Mouse (Mus musculus) cerebellum, adult 9-11 months (tissue): Measurements from ENCODE around the gene Rab5c.
A peak's percentile ranks its signal among the peaks of the same experiment; 100 is the strongest.

Source experiments
- DNase-seq: peaks from one replicate; pipeline ENCODE4 v3.0.0; 2022

Gene Rab5c

DNA sequence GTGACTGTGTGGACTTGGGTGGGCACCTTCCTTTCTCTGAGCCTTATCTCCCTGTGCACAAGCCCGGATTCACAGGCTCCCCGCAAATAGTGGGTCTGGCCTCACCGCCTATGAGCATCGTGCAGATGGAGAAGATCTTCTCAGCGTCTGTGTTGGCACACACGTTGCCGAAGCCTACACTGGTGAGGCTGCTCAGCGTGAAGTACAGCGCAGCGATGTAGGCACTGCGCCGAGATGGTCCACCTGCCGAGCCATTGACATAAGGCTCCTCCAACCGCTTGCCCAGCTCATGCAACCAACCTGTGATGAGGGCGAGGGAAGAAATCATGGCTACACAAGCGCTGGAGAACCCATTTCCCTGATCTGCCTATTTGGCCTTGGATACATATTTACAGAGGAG, 12.1 kb upstream of the Rab5c start:
- no peak for DNase-seq

DNA sequence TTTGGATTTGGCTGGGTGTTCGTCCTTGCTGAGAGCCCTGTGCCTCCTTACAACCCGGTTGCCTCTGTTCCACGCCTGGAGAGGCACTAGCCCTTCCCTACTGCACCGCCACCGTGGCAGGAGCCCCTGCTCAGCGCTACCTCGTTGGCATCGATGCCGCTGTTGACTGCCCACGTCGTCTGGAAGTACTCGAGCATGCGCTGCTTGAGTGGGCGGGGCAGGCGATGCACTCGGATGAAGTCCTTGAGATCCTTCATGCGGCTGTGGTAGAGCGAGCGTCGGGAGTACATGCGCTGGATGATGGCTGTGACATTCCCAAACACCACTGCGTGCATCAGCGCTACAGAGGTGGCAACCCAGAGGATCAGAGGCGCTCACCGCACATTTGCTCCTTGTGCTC, 11.5 kb upstream of the Rab5c start:
- no peak for DNase-seq

DNA sequence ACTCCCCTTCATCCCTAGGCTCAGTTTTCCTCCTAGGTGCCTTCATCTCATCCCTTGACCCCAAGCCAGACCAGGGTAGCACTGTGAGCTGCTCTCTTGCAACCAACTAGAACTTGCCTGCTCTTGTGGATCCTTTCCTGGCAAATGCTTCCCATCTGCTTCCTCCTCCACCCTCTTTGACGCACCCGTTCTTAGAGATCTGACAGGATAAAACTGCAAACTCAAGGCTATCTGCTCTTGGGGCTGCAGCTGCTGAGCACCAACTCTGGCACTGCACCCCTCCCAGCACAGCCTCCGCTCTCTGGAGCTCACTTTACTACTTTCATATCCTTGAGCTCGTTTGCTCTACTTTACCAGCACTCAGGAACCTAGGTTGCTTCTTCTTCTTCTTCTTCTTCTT, 10.6 kb upstream of the Rab5c start:
- no peak for DNase-seq

DNA sequence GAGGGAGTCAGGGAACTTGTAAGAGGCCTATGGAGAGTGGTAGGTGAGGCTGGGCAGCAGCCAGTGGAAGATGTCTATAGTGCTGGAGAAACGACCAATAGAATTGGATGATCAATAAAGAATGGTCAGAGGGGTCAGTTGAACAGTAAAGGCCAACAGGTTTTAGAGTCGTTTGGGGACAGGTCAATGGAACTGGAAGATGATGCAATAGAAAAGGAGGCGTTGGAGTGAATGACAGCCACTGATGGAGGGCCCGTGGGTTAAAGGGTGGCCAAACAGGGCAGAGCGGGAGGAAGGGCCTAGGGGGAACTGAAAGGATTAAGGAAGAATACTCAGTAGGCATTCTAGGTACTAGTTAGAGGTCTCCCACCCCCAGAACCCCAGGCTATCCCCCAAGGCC, 9.1 kb upstream of the Rab5c start:
- no peak for DNase-seq

DNA sequence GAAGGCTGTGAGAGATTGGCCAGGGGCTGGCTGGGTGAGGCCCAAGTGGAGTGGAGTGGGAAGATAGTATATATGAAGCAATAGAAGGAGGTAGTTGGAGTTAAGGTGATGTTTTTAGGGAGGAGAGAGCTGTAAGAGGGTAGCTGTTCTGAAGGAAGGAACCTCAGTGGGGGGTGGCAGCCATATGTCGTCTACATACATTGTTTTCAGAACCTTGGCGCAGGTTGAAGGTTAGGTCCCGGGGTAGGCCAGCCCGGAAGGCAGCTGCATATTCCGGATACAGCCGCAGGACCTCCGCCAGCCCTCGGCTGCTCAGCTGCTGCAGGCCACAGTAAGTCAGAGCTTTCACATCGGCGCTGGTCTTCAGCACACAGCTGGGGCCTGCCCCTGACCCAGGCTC, 8.5 kb upstream of the Rab5c start:
- no peak for DNase-seq

DNA sequence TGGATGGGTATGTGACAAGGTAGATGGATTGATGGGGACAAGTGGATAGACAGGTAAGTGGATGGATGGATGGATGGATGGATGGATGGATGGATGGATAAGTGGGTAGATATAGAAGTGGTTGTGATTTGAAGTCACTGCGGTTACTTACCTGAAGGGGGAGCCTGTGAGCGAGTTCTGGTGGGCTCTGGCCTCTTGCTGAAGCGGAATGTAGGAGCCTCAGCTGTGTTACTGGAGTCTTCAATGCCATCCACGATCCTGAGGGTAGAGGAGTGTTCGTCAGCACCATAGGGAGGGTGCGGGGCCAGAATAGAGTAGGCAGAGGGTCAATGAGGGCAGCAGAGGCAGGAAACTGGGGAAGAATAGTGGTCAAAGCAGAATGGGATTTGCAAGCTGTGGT, 7.1 kb upstream of the Rab5c start:
- DNase-seq, result peak; percentile 62

DNA sequence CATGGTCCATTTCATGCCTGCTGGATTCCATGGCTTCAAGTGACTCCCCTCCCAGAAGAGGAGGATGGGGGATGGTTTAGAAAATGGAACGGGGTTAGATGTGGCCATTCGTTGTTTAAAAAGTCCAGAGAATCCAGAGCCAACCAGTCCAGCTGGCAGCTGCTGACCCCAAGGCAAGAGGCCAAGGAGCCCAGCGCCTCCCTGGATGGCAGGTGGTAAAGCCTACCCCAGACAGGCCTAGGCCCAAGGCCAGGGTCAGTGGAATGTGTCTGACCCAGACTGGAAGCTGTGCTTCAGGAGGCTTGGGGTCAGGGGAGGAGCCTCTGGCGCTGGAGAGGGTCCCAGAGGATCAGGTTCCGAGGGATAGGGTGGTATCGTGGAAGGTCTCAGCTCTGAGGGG, 3.3 kb upstream of the Rab5c start:
- DNase-seq, result peak; percentile 59

DNA sequence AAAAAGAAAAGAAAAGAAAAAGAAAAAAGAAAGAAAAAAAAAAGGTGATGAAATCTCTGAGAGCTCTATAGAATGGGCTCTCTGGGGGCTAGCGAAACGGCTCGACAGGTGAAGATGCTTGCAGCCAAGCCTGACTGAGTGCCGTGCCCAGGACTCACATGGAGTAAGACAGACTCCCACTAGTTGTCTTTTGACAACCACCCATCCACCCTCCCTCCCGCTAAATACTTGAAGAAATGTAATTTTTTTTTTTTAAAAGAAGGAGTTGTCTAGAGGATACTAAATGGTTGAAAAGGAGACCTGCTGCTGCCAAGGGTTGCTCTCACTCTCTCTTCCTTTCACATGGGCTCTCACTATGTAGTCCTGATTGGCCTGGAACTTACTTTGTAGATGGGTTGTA, 734 bp upstream of the Rab5c start:
- DNase-seq, result peak; percentile 55

DNA sequence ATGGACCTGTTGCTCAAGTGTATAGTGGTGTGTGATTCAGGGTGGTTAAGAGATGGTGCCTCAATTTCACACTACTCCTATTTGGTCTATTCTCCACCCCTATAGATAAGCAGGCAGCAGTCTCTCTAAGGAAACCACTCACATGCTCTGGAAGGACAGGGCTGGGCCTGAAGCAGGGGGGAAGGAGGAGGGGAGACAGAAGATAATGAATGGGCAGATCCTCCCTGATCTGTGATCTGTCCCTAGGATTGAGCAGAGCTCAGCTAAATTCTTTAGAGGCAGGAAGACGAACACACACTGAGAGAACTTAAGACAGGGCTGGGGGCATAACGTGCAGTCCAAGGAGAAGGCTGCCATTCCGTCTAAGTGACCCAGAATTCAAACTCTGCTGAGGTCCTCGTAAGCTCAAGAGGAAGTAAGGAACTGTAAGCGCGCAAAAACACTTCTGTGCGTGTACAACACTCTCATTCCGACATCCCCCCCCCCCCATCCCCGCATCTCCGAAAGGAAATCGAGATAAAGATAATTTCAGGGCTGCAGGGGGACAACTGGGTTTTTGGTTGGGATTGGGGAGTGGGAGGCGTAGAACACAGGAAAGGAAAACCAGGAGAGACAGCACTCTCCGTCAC, 796 bp downstream of the Rab5c start:
- no peak for DNase-seq

DNA sequence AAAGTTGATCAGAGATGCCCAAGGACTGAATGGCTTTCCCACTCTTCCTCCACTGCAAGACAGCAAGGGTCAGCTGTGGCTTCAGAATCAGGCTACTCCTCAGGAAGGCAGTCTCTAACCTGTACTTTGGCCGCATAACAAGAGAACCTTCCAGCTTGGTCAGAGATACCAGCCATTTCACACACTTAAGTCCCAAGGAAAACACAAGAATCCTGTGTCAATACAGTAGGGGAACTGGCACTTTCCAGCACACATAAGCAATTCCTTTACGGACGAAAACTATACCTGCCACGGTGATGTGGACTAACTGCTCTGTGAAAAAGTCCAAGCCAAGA, 1.3 kb downstream of the Rab5c start:
- DNase-seq, result no peak

DNA sequence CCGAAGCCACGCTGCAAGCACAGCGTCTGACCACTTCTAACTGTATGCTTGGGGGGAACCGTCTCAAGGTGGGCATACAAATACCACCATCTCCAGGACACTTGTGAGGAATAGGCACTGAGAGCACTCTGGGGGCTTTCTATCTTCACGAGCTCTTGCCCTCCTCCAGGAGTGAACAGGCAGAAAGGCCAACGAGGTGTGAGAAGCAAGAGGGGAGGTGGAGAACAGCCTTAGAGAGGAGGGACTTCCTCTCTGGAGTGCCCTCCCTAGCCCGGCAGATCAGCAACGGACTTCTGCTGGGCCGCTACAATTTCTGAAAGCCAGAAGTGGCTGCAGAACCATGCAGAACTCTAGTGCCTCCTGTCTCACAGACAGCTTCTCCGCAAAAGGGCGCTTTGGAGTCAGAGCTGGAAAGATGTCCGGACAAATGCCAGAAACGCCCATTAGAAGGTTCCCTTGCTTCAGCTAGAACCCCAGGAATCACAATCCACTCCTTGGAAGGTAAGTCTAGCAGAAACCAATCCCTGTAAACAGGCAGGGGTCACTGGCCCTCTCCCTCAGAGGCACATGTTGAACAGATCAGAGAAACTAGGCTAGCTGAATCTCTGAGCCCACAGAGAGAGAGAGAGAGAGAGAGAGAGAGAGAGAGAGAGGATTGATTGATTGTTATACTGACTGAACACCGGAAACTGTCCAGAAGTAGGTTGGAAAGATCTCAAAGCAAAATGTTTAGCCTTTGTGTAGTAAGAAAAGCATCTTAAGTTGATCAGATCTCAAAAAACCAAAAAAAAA, 1.9 kb downstream of the Rab5c start:
- DNase-seq, result no peak

DNA sequence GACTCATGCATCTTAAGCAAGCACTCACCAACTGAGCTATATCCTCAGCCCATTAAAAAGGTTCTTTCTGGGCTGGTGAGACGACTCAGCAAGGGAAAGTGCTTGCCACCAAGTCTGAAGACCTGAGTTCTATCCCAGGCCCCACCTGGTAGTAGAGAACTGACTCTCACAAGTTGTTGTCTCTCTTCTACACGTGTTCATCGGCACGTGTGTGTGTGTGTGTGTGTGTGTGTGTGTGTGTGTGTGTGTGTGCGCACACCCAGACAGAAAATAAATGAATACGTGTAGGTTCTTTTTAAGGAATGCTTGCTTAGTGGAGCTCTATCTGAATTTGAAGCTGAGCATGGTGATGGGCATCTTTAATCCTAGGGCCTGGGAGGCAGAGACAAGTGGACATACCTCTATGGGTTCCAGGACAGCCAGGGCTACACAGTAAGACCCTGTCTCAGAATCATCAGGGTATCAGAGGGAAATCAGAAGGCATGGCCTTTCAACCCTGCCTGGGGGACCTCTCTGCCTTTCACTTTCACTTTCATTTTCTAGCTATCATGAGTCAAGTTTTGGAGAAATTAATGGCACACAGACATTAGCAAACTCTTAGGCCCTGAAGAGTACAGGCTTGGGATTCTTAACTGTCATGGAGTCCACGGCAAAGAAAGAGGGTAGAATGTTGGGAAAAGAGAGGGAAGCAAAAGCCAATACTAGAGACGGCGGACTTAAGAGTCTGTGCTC, 2.7 kb downstream of the Rab5c start:
- no peak for DNase-seq

DNA sequence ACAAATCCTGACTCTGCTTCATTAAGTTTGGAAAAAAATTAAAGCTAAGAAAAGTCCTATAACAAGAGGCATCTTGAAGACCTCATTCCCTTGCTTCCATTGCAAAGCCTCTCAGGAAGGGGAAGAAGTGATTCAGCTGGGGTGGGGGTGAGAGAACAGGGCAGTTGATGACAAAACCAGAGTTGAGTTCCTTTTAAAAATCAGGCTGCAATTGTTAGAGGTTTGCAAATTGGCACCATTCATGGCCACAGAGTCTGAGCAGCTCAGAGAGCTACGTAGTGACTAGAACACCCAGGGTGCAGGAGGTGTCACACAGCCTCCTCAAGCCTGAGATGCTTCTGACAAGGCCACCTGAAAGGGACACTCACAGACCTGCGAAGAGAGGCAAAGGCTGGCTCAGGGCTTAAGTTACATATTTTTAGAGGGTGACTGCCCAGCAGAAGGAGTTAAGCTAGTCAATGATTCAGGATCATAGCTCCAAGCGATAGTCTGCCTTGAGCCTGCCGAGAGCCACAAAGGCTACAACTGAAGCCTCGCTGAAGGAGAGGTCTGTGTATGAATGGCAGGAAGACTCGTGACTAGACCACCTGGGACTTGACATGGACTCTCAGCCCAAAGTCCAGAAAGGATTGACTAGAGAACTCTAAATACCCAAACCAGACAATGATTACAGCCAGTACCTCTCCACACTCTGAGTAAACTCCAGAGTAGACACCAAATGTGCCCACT, 7.4 kb downstream of the Rab5c start:
- no peak for DNase-seq

DNA sequence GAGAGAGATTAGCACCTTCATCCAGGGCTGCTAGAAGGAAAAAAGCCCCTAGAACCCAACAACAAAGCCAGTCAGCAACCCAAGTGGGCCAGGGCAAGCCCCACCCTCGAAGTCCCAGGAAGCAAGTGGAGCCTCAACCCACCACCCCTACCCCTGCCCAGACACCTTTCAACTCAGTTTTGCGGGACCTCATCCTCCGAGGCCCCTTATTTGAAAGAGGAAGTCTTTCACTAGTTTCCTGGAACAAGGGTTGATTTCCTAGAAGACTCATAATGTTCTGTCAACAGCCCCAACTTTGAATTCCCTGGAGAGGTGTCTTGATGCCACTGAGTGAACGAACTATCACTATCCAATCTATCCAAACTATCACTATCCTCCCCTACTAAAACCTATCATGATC, 8.0 kb downstream of the Rab5c start:
- DNase-seq, result no peak

DNA sequence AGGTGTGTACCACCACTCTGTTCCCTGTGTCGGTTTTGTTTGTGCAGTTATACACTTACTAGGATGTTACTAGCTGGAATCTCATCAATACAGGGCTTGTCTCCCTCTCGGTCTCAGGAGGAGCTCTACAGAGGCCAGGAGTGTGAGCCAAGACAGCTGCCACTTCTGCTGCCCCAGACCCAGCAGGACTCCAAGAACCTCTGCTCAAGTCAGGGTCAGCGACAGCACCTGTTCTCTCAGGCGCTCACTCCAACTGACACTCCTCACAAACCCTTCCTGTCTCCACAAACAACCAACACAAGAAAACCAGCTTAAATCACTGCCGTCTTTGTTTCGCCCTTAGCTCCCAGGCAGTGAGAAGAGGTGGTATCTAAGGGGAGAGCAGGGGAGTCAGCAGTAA, 9.4 kb downstream of the Rab5c start:
- DNase-seq, result no peak

DNA sequence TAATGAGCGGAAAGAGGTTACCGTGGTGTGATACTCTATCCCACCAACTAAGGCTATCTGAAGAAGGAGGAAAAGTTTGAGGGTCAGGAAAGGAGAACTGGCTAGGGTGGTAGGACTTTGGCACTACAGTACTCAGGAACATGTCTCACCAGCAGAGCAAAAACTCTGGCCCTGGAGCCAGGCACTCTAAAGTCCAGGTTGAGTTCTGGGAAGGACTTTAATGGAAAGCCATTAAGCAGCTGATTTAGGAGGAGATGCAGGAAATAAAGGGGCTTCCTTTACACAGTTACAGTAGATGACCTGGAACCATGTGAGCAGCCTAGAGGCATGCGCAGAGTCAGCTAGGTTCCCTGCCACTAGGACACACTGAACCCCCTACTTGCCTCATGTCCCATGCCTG, 10.8 kb downstream of the Rab5c start:
- no peak for DNase-seq

DNA sequence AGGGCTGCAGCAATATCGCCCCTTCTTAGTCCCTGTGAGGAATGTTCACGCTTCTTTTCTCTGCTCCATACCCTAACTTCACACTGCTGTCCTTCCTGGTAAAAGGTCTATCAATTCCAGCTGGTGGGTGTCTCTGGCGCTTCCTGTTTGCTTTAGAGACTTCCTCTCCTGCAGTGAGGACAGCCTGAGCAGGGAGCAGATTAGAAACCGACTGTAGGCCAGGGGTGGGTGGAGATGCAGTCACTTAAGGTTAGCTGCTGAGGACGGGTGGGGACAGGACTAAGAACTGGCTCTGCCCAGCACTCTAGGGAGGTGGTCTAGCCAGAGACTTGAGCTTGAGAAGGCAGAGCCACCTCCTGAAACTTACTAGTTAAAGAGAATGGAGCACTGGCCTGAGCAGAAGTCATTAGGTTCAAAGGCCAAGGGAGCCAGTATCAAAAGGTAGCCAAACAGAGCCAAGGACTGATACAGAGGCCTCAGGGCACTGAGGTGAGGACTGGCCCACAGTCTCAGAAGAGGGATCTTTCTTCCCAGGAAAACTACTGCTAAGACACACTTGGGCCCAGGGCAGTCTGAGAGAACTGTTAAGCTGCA, 13.0 kb downstream of the Rab5c start:
- no peak for DNase-seq

DNA sequence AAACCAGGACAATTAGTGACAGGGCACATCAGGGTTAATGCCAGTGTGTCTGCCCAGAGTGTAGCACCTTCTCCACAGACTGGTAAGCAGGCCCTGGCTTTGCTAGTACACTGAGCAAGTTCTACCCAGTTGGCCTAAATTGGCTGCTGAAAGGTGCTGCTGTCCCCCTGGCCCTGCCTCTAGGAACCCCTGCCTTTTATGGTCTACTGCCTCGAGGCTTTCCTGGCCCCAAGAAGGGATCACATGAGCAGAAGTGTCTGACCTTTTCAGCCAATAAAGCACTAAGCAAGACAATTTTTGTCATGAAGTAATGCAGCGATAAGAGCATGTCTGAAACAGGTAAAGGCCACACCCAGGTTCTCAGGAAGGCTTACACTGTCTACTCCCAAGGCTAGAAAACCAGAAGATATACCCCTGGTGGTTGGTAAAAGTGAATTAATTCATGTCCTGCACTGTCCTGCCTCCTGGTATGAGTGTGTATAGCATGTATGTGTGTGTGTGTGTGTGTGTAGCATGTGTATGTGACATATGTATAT, 15.5 kb downstream of the Rab5c start:
- DNase-seq, result no peak

DNA sequence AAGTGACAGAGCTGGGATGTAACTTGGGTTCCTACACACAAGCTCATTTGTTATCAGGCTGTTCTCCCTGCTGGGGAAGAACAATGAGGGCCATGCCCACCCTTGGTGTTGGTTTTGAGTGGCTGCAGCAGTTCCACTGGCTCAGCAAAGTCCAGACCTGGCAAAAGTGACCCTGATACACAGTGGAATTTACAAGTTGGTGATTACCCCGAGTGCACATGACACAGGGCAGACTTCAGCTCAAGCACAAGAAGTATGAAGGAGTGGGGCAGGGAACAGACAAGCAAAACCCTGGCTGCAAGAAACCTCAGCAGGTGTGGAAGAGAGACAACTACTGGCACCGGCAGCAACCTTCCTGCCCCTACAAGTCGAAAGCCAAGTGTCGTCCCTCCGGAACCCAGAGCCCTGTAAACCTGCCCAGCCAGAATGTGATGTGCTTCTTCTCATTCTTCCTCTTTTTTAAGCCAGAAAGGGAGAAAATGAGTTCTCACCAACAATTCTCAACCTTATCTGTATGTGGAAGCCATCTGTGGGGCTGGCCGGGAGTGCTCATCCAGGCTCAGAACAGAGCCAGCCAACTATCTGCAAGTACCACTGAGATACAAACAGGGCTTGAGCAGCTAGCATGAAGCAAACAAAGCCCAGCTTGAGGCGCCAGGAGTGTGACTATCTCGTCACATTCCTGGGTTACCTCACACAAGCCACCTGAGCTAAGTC, 16.1 kb downstream of the Rab5c start:
- no peak for DNase-seq

DNA sequence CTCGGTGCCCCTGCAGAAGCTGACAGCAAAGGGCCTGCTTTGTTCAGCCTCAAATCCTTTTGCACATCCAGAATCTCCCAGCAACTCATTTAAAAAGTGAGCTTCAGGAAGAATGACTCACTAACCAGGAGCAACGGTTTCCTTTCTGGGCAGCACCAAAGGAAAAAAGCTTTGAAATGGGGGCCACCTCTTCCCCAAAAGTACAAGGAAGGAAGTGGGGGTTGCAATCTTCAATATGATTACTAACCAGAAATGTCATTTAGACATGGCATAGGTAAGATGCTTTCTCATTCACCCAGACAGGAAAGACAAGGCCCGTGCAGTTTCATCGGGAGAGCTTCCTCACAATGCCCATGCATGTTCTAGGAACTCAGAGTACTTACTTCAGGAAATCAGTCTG, 16.8 kb downstream of the Rab5c start:
- no peak for DNase-seq

DNA sequence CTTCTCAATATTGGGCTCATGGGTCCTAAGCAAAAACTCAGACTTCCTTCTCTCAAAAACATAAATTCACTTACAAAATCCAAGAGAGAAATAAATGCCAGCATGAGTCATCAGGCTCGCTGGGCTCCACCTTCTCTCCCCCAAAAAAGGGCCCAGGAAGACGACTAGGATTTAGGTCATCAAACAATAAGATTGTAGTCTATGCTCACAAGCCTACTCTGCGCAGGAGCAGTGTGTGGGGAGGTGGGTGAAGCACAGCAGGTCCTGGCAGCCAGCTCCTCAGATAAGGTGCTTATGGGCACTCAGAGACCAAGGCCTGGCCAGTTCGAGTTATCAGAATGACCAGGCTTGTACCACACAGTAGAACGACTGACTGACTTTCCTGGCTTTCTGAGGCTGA, 17.7 kb downstream of the Rab5c start:
- no peak for DNase-seq

DNA sequence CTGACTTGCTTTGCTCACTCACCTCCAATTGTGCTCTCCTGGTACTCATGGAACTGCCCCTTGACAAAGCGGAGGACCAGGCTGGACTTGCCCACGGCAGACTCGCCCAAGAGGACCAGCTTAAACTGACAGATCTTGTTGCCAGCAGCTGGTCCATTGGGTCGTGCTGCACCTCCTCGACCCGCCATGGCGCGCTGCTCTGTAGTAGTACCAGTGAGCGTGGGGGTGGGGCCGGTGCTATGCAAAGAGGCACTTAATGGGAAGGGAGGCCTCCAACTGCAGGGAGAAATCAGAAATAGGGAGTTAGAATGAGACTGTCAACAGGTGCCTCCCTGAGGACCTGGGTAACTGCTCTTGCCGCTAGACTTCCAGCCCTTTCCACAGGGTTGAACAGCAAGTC, 18.1 kb downstream of the Rab5c start:
- DNase-seq, result no peak
